Mouse (Mus musculus) liver, postnatal 0 days (tissue): ENCODE data around the gene Cd101.

Experiments used
- CTCF ChIP-seq: sonication (generic); IDR thresholded peaks from 2 replicates; pipeline ENCODE4 v1.5.1; 2016; ENCODE audit warnings: antibody characterized with exemption, low read depth
- EP300 ChIP-seq: IDR thresholded peaks from 2 replicates; pipeline ENCODE4 v1.6.1; 2016; ENCODE audit warnings: antibody characterized with exemption, low read depth, mild to moderate bottlenecking

GRCm38 (mm10) chr3:101021073-101021472, 8.3 kb downstream of the Cd101 start:
- no peak for TF ChIP-seq CTCF
- TF ChIP-seq EP300 = no peak
